Mouse (Mus musculus) cerebellum, postnatal 36 days (tissue): ENCODE data around the gene Srp9.

Source experiments
- DNase-seq, 2 experiments: peaks; one replicate each; pipeline ENCODE4 v3.0.0; 2021 to 2022; ENCODE audit warnings: mixed read lengths in 2 of 2

Srp9 gene

GRCm38 (mm10) chr1:182124506-182124905 is at the start of gene Srp9:
Gene Srp9, plus strand, starts transcription at chr1:182124737.
- DNase-seq: peak; percentile 98 to 99

- no peak for DNase-seq
These were observed 42.7 kb upstream of the Srp9 start for GRCm38 (mm10) chr1:182081744-182082419.

GRCm38 (mm10) chr1:182083459-182083858 is 41.1 kb upstream of the Srp9 start:
- no peak for DNase-seq

GRCm38 (mm10) chr1:182086759-182087158 is 37.8 kb upstream of the Srp9 start:
- peak; percentile 12 to 16 for DNase-seq

- DNase-seq: no peak
These were observed 37.2 kb upstream of the Srp9 start for GRCm38 (mm10) chr1:182087351-182087750.

GRCm38 (mm10) chr1:182087753-182088633 is 36.5 kb upstream of the Srp9 start:
- no peak for DNase-seq

- DNase-seq: peak; percentile 30 to 38
These were observed 35.6 kb upstream of the Srp9 start for GRCm38 (mm10) chr1:182088844-182089418.

- DNase-seq: no peak
These were observed 34.8 kb upstream of the Srp9 start for GRCm38 (mm10) chr1:182089600-182090297.

GRCm38 (mm10) chr1:182090298-182090677 is 34.2 kb upstream of the Srp9 start:
- no peak for DNase-seq

GRCm38 (mm10) chr1:182091261-182091660 is 33.3 kb upstream of the Srp9 start:
- DNase-seq: no peak

- no peak for DNase-seq
These were observed 32.7 kb upstream of the Srp9 start for GRCm38 (mm10) chr1:182091746-182092412.

- no peak for DNase-seq
These were observed 32.1 kb upstream of the Srp9 start for GRCm38 (mm10) chr1:182092413-182092800.

GRCm38 (mm10) chr1:182093407-182093806 is 31.1 kb upstream of the Srp9 start:
- no peak for DNase-seq

GRCm38 (mm10) chr1:182094473-182095136 is 29.9 kb upstream of the Srp9 start:
- no peak for DNase-seq

- DNase-seq: peak in 1 of 2 experiments; percentile 28
These were observed 29.2 kb upstream of the Srp9 start for GRCm38 (mm10) chr1:182095240-182095741.

- DNase-seq: no peak
These were observed 27.8 kb upstream of the Srp9 start for GRCm38 (mm10) chr1:182096707-182097106.

- DNase-seq: no peak
These were observed 25.5 kb upstream of the Srp9 start for GRCm38 (mm10) chr1:182099062-182099461.

- DNase-seq: no peak
These were observed 24.1 kb upstream of the Srp9 start for GRCm38 (mm10) chr1:182100403-182100802.

GRCm38 (mm10) chr1:182101468-182101867 is 23.1 kb upstream of the Srp9 start:
- DNase-seq: no peak

GRCm38 (mm10) chr1:182102706-182103105 is 21.8 kb upstream of the Srp9 start:
- DNase-seq: no peak

- no peak for DNase-seq
These were observed 21.1 kb upstream of the Srp9 start for GRCm38 (mm10) chr1:182103436-182103835.

- DNase-seq: no peak
These were observed 19.5 kb upstream of the Srp9 start for GRCm38 (mm10) chr1:182105023-182105422.
